Mouse (Mus musculus) heart, adult 8-10 months (tissue): ENCODE measurements around the gene Nup210. TPM values are rescaled to one million over a fixed set of nuclear protein-coding genes. Genes with fewer than 3 reads are reported as not detected.

Experiments used
- total RNA-seq, 4 experiments: library from RNA; stranded (reverse); gene quantifications; 2 replicates each; pipeline ENCODE4 v1.2.4; 2022

Gene Nup210
- total RNA-seq, 4 experiments from 2014 or later = 2.9 to 5.5 (median 3.2) TPM

Other genes starting within 250 kb of the Nup210 start
- 100 to 1,000 TPM; 164 to 183 (median 169) TPM for gene Iqsec1, start 128.1 kb downstream of the Nup210 start, total RNA-seq
- gene Hdac11, start 39.8 kb upstream of the Nup210 start, total RNA-seq = 10 to 100 TPM; 20.1 to 24.7 (median 23.3) TPM
- 10 to 100 TPM; 42.1 to 59.3 (median 49.9) TPM for gene Fbln2, start 95.6 kb upstream of the Nup210 start, total RNA-seq